16 mouse cellular contexts compared by ENCODE assay signal in the genomic region with DNA sequence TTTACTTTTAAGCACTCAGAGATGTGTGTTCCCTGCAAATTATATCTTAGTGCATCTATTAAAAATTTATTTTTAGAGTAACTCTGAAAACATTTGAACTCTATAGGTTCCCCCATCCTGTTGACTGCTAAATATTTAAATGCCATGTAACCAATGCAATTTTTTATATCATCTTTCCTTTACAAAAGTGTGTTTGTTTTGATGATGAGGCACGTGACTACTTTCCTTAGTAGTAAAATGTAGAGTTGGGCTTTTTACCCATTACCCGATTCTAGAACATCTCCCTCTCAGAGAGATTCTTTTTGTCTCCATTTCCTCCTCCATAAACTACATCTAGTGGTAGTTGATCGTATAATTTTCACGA. TPM values are rescaled to one million over a fixed set of nuclear protein-coding genes. Genes with fewer than 3 reads are reported as not detected.
A peak's percentile ranks its signal among the peaks of the same experiment; 100 is the strongest.
DNase-seq lines count a peak whose midpoint lies in the region; ATAC-seq and TF ChIP-seq lines count a peak whose summit lies in the region.
"Had no signal": no experiment of that assay in that cellular context is flagged by ENCODE, and none has a peak within 500 bp of the region (broad histone marks: within the 10 kb centered on the region; RNA-seq: fewer than 3 reads in every experiment).

No protein-coding gene starts in this region.

- TF ChIP-seq CTCF in kidney, postnatal 0 days (IDR thresholded peaks at IDR 0.05; ENCODE audit: low read depth), result no peak
- TF ChIP-seq CTCF in MEL (IDR thresholded peaks at IDR 0.05 in 2 of 3, conservative IDR thresholded peaks at IDR 0.05 in 1 of 3; ENCODE audit: control insufficient read depth in 1 of 3, insufficient read depth in 1 of 3, low read depth in 2 of 3, low read length in 3 of 3, poor library complexity in 1 of 3, severe bottlenecking in 1 of 3), result no peak

- peak overlapping the region; percentile 31; the same call in 1 of the 2 replicates for H3K4me2 ChIP-seq in intestine, embryonic 14.5 days (ENCODE audit: low read length)
- H3K4me2 ChIP-seq in intestine, embryonic 15.5 days (replicated peaks), result no peak overlapping the region
- H3K4me2 ChIP-seq in kidney, postnatal 0 days (ENCODE audit: low read length), result peak overlapping the region; percentile 4; the same call in 1 of the 2 replicates
- H3K4me2 ChIP-seq: forebrain, embryonic 12.5 days; forebrain, embryonic 15.5 days; hindbrain, embryonic 12.5 days had no signal

- no peaks in the 10 kb centered on the region for H3K36me3 ChIP-seq in intestine, embryonic 14.5 days (ENCODE audit: control insufficient read depth, insufficient read depth, low read length)
- H3K36me3 ChIP-seq in intestine, embryonic 15.5 days, result no peaks in the 10 kb centered on the region
- no peaks in the 10 kb centered on the region for H3K36me3 ChIP-seq in kidney, postnatal 0 days (ENCODE audit: insufficient read depth, low read length)
- H3K36me3 ChIP-seq in MEL (ENCODE audit: control insufficient read depth in 1 of 2, insufficient read depth in 2 of 2, low read length in 2 of 2), result peaks cover 0 to 16% of the 10 kb centered on the region in 2 experiments; a peak in 2 of 4 replicates
- H3K36me3 ChIP-seq: embryonic facial prominence, embryonic 12.5 days; forebrain, embryonic 12.5 days; forebrain, embryonic 15.5 days; hindbrain, embryonic 15.5 days had no signal

- no peak overlapping the region for H3K9ac ChIP-seq in intestine, embryonic 14.5 days (ENCODE audit: low read length)
- no peak overlapping the region for H3K9ac ChIP-seq in intestine, embryonic 15.5 days
- no peak overlapping the region for H3K9ac ChIP-seq in kidney, postnatal 0 days (ENCODE audit: low read depth, low read length)
- no peak overlapping the region for H3K9ac ChIP-seq in MEL (ENCODE audit: control insufficient read depth, low read depth, low read length, poor library complexity, severe bottlenecking)
- H3K9ac ChIP-seq: embryonic facial prominence, embryonic 12.5 days; forebrain, embryonic 12.5 days; forebrain, embryonic 15.5 days; hindbrain, embryonic 12.5 days; hindbrain, embryonic 15.5 days had no signal

- TF ChIP-seq EP300 in MEL (IDR thresholded peaks at IDR 0.05; ENCODE audit: low read depth in 1 of 2, low read length in 2 of 2), result no peak

- no peaks in the 10 kb centered on the region for H3K27me3 ChIP-seq in intestine, embryonic 14.5 days (replicated peaks; ENCODE audit: control insufficient read depth, insufficient read depth, low read length)
- no peaks in the 10 kb centered on the region for H3K27me3 ChIP-seq in intestine, embryonic 15.5 days (replicated peaks)
- H3K27me3 ChIP-seq in kidney, postnatal 0 days (ENCODE audit: insufficient read depth, low read length), result no peaks in the 10 kb centered on the region
- H3K27me3 ChIP-seq in MEL (ENCODE audit: control insufficient read depth in 1 of 2, insufficient read depth in 2 of 2, low read length in 2 of 2), result no peaks in the 10 kb centered on the region
- H3K27me3 ChIP-seq: embryonic facial prominence, embryonic 12.5 days; forebrain, embryonic 15.5 days had no signal

- DNase-seq in intestine, embryonic 14.5 days (ENCODE audit: low spot score), result no peak
- no peak for DNase-seq in kidney, postnatal 0 days (ENCODE audit: low spot score)
- no peak for DNase-seq in kidney, postnatal 4 days
- DNase-seq in MEL (ENCODE audit: low read depth, low spot score) (no peak), MN1 (ENCODE audit: low spot score) (no peak)
- DNase-seq in thymus, postnatal 25 days, result no peak
- DNase-seq: cerebellum, adult 18-20 months; cerebellum, adult 9-10 months had no signal

- no peak for TF ChIP-seq POLR2A in MEL (IDR thresholded peaks at IDR 0.05; ENCODE audit: control insufficient read depth in 1 of 2, insufficient read depth in 1 of 2, low read depth in 1 of 2, low read length in 2 of 2, poor library complexity in 1 of 2)

- H3K4me3 ChIP-seq in intestine, embryonic 14.5 days (ENCODE audit: low read depth, low read length), result no peak overlapping the region
- H3K4me3 ChIP-seq in intestine, embryonic 15.5 days (replicated peaks), result no peak overlapping the region
- no peak overlapping the region for H3K4me3 ChIP-seq in kidney, postnatal 0 days (replicated peaks; ENCODE audit: low read depth, low read length)
- H3K4me3 ChIP-seq in MEL (ENCODE audit: control insufficient read depth in 1 of 2, insufficient read depth in 1 of 2, low read depth in 2 of 2, low read length in 2 of 2), result no peak overlapping the region
- H3K4me3 ChIP-seq: embryonic facial prominence, embryonic 12.5 days; erythroblast, embryonic 14.5 days; forebrain, embryonic 12.5 days; forebrain, embryonic 15.5 days; hindbrain, embryonic 12.5 days; hindbrain, embryonic 15.5 days had no signal

- H3K79me2 ChIP-seq in MEL (ENCODE audit: control insufficient read depth, insufficient read depth, low read length, poor library complexity), result no peaks in the 10 kb centered on the region

- H3K9me3 ChIP-seq in intestine, embryonic 14.5 days (ENCODE audit: control insufficient read depth, low read length), result no peaks in the 10 kb centered on the region
- no peaks in the 10 kb centered on the region for H3K9me3 ChIP-seq in intestine, embryonic 15.5 days
- H3K9me3 ChIP-seq in kidney, postnatal 0 days (replicated peaks; ENCODE audit: low read length), result no peaks in the 10 kb centered on the region
- no peaks in the 10 kb centered on the region for H3K9me3 ChIP-seq in MEL (replicated peaks; ENCODE audit: insufficient read depth, low read length)
- H3K9me3 ChIP-seq: embryonic facial prominence, embryonic 12.5 days; forebrain, embryonic 12.5 days; forebrain, embryonic 15.5 days; hindbrain, embryonic 12.5 days; hindbrain, embryonic 15.5 days had no signal

- 60% methylated on average over 4 of the region's 4 CpGs for WGBS in intestine, embryonic 14.5 days
- 63% methylated on average over 4 of the region's 4 CpGs for WGBS in intestine, embryonic 15.5 days
- 50% methylated on average over 4 of the region's 4 CpGs for WGBS in kidney, postnatal 0 days

- no peak for TF ChIP-seq RAD21 in MEL (IDR thresholded peaks at IDR 0.05; ENCODE audit: low read depth, low read length)

- H3K4me1 ChIP-seq in intestine, embryonic 14.5 days (replicated peaks; ENCODE audit: control insufficient read depth, insufficient read depth, low read length), result peaks cover 41% of the 10 kb centered on the region
- peaks cover 39% of the 10 kb centered on the region for H3K4me1 ChIP-seq in intestine, embryonic 15.5 days (replicated peaks)
- H3K4me1 ChIP-seq in kidney, postnatal 0 days (replicated peaks; ENCODE audit: insufficient read depth, low read length), result peaks cover 31% of the 10 kb centered on the region
- peaks cover 10 to 11% of the 10 kb centered on the region in 2 experiments for H3K4me1 ChIP-seq in MEL (ENCODE audit: control insufficient read depth in 1 of 2, insufficient read depth in 2 of 2, low read length in 2 of 2)

- ATAC-seq in intestine, embryonic 14.5 days (replicated peaks; ENCODE audit: low FRiP score, low TSS enrichment, low read depth), result no peak
- no peak for ATAC-seq in intestine, embryonic 15.5 days
- no peak for ATAC-seq in kidney, postnatal 0 days (replicated peaks; ENCODE audit: low FRiP score, low read depth)
- peak; percentile 17 for ATAC-seq in CD4-positive, CD25-positive, alpha-beta regulatory T cell, adult 4 months
- ATAC-seq: forebrain, embryonic 15.5 days had no signal

- H3K27ac ChIP-seq in intestine, embryonic 14.5 days (ENCODE audit: low read depth), result no peak overlapping the region
- no peak overlapping the region for H3K27ac ChIP-seq in intestine, embryonic 15.5 days
- no peak overlapping the region for H3K27ac ChIP-seq in kidney, postnatal 0 days
- no peak overlapping the region for H3K27ac ChIP-seq in MEL (ENCODE audit: control insufficient read depth, low read depth, low read length)
- H3K27ac ChIP-seq: embryonic facial prominence, embryonic 12.5 days; forebrain, embryonic 12.5 days had no signal

TF ChIP-seq in MEL, 35 proteins besides CTCF, POLR2A, EP300 and RAD21:
- peak; percentile 27; the same call in 1 of the 2 replicates for TF ChIP-seq MEF2A (IDR thresholded peaks at IDR 0.05; ENCODE audit: extremely low read depth, insufficient replicate concordance, low read depth, low read length, poor library complexity, severe bottlenecking)
- TF ChIP-seq ZMIZ1 (IDR thresholded peaks at IDR 0.05; ENCODE audit: low read depth, low read length), result no peak
- TF ChIP-seq E2F4 (IDR thresholded peaks at IDR 0.05; ENCODE audit: borderline replicate concordance, low read depth, low read length), result no peak
- 0 out of 2 replicates have a peak, but pooled peaks have one; percentile 19 for TF ChIP-seq MYC (IDR thresholded peaks at IDR 0.05; ENCODE audit: low read depth, low read length)
- peak; percentile 76 for TF ChIP-seq USF1 (IDR thresholded peaks at IDR 0.05; ENCODE audit: low read depth, low read length)
- 0 out of 4 replicates have a peak, but pooled peaks of 1 of the 2 experiments have one; percentile 19 for TF ChIP-seq USF2 (IDR thresholded peaks at IDR 0.05; ENCODE audit: borderline replicate concordance in 1 of 2, insufficient read depth in 1 of 2, low read depth in 1 of 2, low read length in 2 of 2)
- peak; percentile 56; the same call in 1 of the 2 replicates for TF ChIP-seq BHLHE40 (IDR thresholded peaks at IDR 0.05; ENCODE audit: borderline replicate concordance, low read depth, low read length)
TF ChIP-seq in MEL: peak in this region for 5.

RNA-seq across cellular contexts. Expression of gene Map2k6, which starts 51.8 kb away (rescaled TPM):
- 25.5 and 26.4 TPM in 2 replicates for polyA plus RNA-seq in intestine, embryonic 14.5 days (2014; fragmentation: Nextera tagmentation; extraction: Ambion mirVana)
- polyA plus RNA-seq in intestine, embryonic 15.5 days (2015; fragmentation: Nextera tagmentation; extraction: Ambion mirVana), result 17.8 and 18.9 TPM in 2 replicates
- polyA plus RNA-seq in kidney, postnatal 0 days (2015; fragmentation: Nextera tagmentation; extraction: Ambion mirVana), result 12.7 and 12.8 TPM in 2 replicates
- 1 to 10 TPM; 5.8 to 8.8 TPM for polyA plus RNA-seq in CD4-positive, CD25-positive, alpha-beta regulatory T cell, adult 4 months (2017; shearing (Covaris generic))
- total RNA-seq in MEL (2012; rRNA removed), result 1.9 and 2.1 TPM in 2 replicates
- 1 to 10 TPM in 1 of 2 experiments, not detected in 1; 3.2 TPM for polyA plus RNA-seq in MEL (2012; ENCODE audit: insufficient read depth in 1 of 2, insufficient read length in 2 of 2, low read depth in 1 of 2, low replicate concordance in 2 of 2, missing spikeins in 1 of 2)
- polyA plus RNA-seq: erythroblast, embryonic 14.5 days had no signal
